Mouse (Mus musculus) kidney, embryonic 16.5 days (tissue): ENCODE measurements around the gene Krt88. TPM values are rescaled to one million over a fixed set of nuclear protein-coding genes. Genes with fewer than 3 reads are reported as not detected.

Experiments used
- ATAC-seq: fragments of 200-750 bp; cut with Nextera tagmentation; 2 replicates; pipeline ENCODE4 v1.8.0; 2017; ENCODE audit warnings: moderate TSS enrichment; ENCODE audit not compliant: low FRiP score, low TSS enrichment
- H3K27ac ChIP-seq: fragments of 300-500 bp; sonication (generic); 2 replicates; pipeline ENCODE4 v1.5.1; 2014; ENCODE audit warnings: low read length
- H3K27me3 ChIP-seq: fragments of 300-500 bp; sonication (generic); 2 replicates; pipeline ENCODE4 v1.6.1; 2014; ENCODE audit warnings: low read length, control low read depth, mixed read lengths; ENCODE audit not compliant: insufficient read depth
- H3K36me3 ChIP-seq: fragments of 300-500 bp; sonication (generic); 2 replicates; pipeline ENCODE4 v1.6.1; 2014; ENCODE audit warnings: low read length, control low read depth, mixed read lengths; ENCODE audit not compliant: insufficient read depth
- H3K4me1 ChIP-seq: fragments of 300-500 bp; sonication (generic); 2 replicates; pipeline ENCODE4 v1.6.1; 2014; ENCODE audit warnings: low read length, control low read depth, mixed read lengths; ENCODE audit not compliant: insufficient read depth
- H3K4me2 ChIP-seq: fragments of 300-500 bp; sonication (generic); replicated peaks from 2 replicates; pipeline ENCODE4 v1.6.1; 2014; ENCODE audit warnings: low read depth, low read length
- H3K4me3 ChIP-seq: fragments of 300-500 bp; sonication (generic); 2 replicates; pipeline ENCODE4 v1.5.1; 2014; ENCODE audit warnings: mild to moderate bottlenecking, low read length
- H3K9ac ChIP-seq: fragments of 300-500 bp; sonication (generic); replicated peaks from 2 replicates; pipeline ENCODE4 v1.6.1; 2014; ENCODE audit warnings: low read length
- H3K9me3 ChIP-seq: fragments of 300-500 bp; sonication (generic); 2 replicates; pipeline ENCODE4 v1.6.1; 2016; ENCODE audit warnings: low read length, control low read depth
- WGBS: fragments of 180-500 bp; shearing (Covaris S2); extraction: QIAGEN DNeasy Blood & Tissue Kit; methylation state at CpG from one replicate; pipeline ENCODE4 v1.1.7; 2014; 5-methylcytosine and 5-hydroxymethylcytosine counted together
- polyA plus RNA-seq: library from polyadenylated mRNA; unstranded; fragments of >200 nt; fragmentation: Nextera tagmentation; extraction: Ambion mirVana; gene quantifications from 2 replicates; pipeline ENCODE4 v1.2.1, GENCODE M21; 2015

Krt88 gene
- polyA plus RNA-seq, 1 experiment from 2014 or later: not detected

DNA sequence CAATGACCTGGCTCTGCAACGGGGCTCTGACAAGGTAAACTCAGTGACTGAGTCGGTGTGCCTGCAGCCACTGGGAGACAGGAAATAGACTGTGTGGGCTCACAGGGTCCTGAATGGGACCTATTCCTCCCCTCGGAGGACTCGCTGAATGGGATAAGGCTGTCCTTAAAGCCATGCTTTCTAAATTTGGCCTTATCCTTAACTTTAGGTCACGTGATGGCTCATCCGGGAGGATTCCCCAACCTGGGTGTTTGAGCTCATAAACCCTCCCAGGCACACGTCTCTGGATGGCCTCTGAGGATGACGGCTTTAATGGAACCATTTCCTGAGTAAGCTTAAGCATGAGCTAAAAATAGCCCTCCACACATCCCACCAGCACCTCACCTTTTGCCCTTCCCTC, 45.2 kb downstream of the Krt88 start:
- ATAC-seq: no peak
- peaks cover 7% of the 10 kb centered on the region; the same call in 1 of the 2 replicates for H3K4me1 ChIP-seq
- 19% methylated on average over 8 of the region's 8 CpGs for WGBS
- H3K27me3 ChIP-seq: no peaks in the 10 kb centered on the region
- no peaks in the 10 kb centered on the region for H3K36me3 ChIP-seq
- H3K9ac ChIP-seq: no peak overlapping the region
- no peaks in the 10 kb centered on the region for H3K9me3 ChIP-seq
- H3K4me2 ChIP-seq: no peak overlapping the region
- H3K27ac ChIP-seq: no peak overlapping the region
- no peak overlapping the region for H3K4me3 ChIP-seq

DNA sequence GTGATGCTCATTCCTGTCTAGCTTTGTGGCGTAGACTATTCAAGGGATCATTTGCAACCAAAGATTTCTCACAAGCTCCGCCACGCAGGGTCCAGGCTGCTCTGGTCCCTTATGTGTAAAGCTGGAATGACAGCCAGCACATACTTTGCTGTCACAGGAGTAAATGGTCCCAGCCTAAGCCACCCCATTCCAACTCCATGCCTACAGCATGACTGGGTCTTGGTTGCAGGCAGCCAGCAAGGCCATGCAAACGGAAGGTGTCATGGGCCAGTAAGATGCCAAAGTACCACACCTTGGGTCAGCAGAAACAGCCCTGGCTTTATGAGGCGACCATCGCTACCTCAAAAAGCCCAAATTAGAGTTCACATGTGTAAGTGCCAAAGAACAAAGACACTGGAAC, 46.2 kb downstream of the Krt88 start:
- WGBS: 93% methylated on average over 6 of the region's 6 CpGs
- H3K9me3 ChIP-seq: no peaks in the 10 kb centered on the region
- H3K9ac ChIP-seq: no peak overlapping the region
- peaks cover 7% of the 10 kb centered on the region; the same call in 1 of the 2 replicates for H3K4me1 ChIP-seq
- no peaks in the 10 kb centered on the region for H3K36me3 ChIP-seq
- no peak overlapping the region for H3K4me2 ChIP-seq
- ATAC-seq: no peak
- no peak overlapping the region for H3K4me3 ChIP-seq
- H3K27ac ChIP-seq: no peak overlapping the region
- no peaks in the 10 kb centered on the region for H3K27me3 ChIP-seq

DNA sequence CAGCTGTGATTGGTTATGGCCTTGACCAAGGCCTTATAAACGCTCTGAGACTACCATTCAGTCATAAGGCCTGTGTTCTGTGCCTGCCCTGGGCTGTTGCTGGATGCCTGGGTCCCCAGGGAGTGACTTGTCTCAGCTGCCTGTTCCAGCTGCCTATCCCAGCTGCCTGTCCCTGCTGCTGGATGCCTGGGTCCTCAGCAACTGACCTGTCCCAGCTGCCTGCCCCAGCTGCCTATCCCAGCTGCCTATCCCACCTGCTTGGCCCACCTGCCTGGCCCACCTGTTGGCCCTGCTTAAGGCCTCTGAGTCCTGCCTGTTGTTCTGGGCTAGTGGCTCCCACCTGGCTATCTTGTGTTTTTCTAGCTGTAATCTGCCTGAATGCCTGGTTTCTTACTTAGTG, 46.7 kb downstream of the Krt88 start:
- Histone ChIP-seq H3K27me3 (no peaks in the 10 kb centered on the region), H3K4me3 (no peak overlapping the region), H3K4me1 (peaks cover 7% of the 10 kb centered on the region; the same call in 1 of the 2 replicates), H3K36me3 (no peaks in the 10 kb centered on the region), H3K9me3 (no peaks in the 10 kb centered on the region), H3K27ac (no peak overlapping the region), H3K9ac (no peak overlapping the region), H3K4me2 (no peak overlapping the region)
- 46% methylated on average over 1 of the region's 1 CpGs for WGBS
- no peak for ATAC-seq

- Histone ChIP-seq H3K4me1 (peaks cover 7% of the 10 kb centered on the region; the same call in 1 of the 2 replicates), H3K4me3 (no peak overlapping the region), H3K36me3 (no peaks in the 10 kb centered on the region), H3K27me3 (no peaks in the 10 kb centered on the region), H3K4me2 (no peak overlapping the region), H3K9ac (no peak overlapping the region), H3K27ac (no peak overlapping the region), H3K9me3 (no peaks in the 10 kb centered on the region)
- 70% methylated on average over 8 of the region's 8 CpGs for WGBS
- no peak for ATAC-seq
Observed at GRCm38 (mm10) chr15:101495266-101495665, 47.7 kb downstream of the Krt88 start.

GRCm38 (mm10) chr15:101497181-101497580, 49.6 kb downstream of the Krt88 start:
- Histone ChIP-seq H3K9me3 (no peaks in the 10 kb centered on the region), H3K36me3 (no peaks in the 10 kb centered on the region), H3K27ac (no peak overlapping the region), H3K27me3 (no peaks in the 10 kb centered on the region), H3K4me2 (no peak overlapping the region), H3K4me3 (no peak overlapping the region), H3K9ac (no peak overlapping the region), H3K4me1 (peaks cover 7% of the 10 kb centered on the region; the same call in 1 of the 2 replicates)
- 75% methylated on average over 2 of the region's 2 CpGs for WGBS
- ATAC-seq: no peak

Other genes with a start within 250 kb of the Krt88 start
- 3.2 and 3.4 TPM in 2 replicates for gene Grasp, start 223.6 kb upstream of the Krt88 start, polyA plus RNA-seq
- 10.8 and 11.9 TPM in 2 replicates for gene Nr4a1, start 193.5 kb upstream of the Krt88 start, polyA plus RNA-seq
- 78.2 and 87.0 TPM in 2 replicates for gene Atg101, start 163.5 kb upstream of the Krt88 start, polyA plus RNA-seq
- gene 6030408B16Rik, start 154.5 kb upstream of the Krt88 start, polyA plus RNA-seq: 23.2 and 23.9 TPM in 2 replicates
- 1.7 and 2.3 TPM in 2 replicates for gene Krt80, start 77.6 kb upstream of the Krt88 start, polyA plus RNA-seq
- gene Krt7, start 36.7 kb upstream of the Krt88 start, polyA plus RNA-seq: 94.8 and 99.9 TPM in 2 replicates
- gene Krt87, start 8.9 kb upstream of the Krt88 start, polyA plus RNA-seq: 0.06 TPM in 1 of 2 replicates, not detected in the other
- not detected in 2 replicates for gene Krt81, start 16.0 kb downstream of the Krt88 start, polyA plus RNA-seq
- gene Krt86, start 25.7 kb downstream of the Krt88 start, polyA plus RNA-seq: not detected in 2 replicates
- not detected in 2 replicates for gene Krt83, start 43.8 kb downstream of the Krt88 start, polyA plus RNA-seq
- gene Gm49425, start 69.5 kb downstream of the Krt88 start, polyA plus RNA-seq: not detected in 2 replicates
- gene Krt84, start 85.1 kb downstream of the Krt88 start, polyA plus RNA-seq: not detected in 2 replicates
- not detected in 2 replicates for gene Krt82, start 102.9 kb downstream of the Krt88 start, polyA plus RNA-seq
- gene Krt90, start 115.2 kb downstream of the Krt88 start, polyA plus RNA-seq: 0.10 and 0.15 TPM in 2 replicates
- gene Krt75, start 126.2 kb downstream of the Krt88 start, polyA plus RNA-seq: 0.27 and 0.32 TPM in 2 replicates
- gene Gm5414, start 180.4 kb downstream of the Krt88 start, polyA plus RNA-seq: not detected in 2 replicates
- gene Gm5478, start 199.6 kb downstream of the Krt88 start, polyA plus RNA-seq: not detected in 2 replicates
- gene Krt6b, start 232.5 kb downstream of the Krt88 start, polyA plus RNA-seq: not detected in 2 replicates
- gene Krt6a, start 246.6 kb downstream of the Krt88 start, polyA plus RNA-seq: 0.10 and 0.49 TPM in 2 replicates